Mouse (Mus musculus): ENCODE data around the gene Cers4. TPM values are rescaled to one million over a fixed set of nuclear protein-coding genes. Genes with fewer than 3 reads are reported as not detected.

Gene Cers4
- polyA plus RNA-seq, 1 experiment from 2014 or later, result 13.8 TPM

GRCm38 (mm10) chr8:4507527-4507926 lies 14.7 kb downstream of the Cers4 start:
- Histone ChIP-seq H3K4me3 (no peak overlapping the region), H3K4me1 (peaks cover 21% of the 10 kb centered on the region), H3K9me3 (no peaks in the 10 kb centered on the region), H3K36me3 (replicated peaks) (peaks cover 3% of the 10 kb centered on the region; the same call in 1 of the 2 replicates), H3K27me3 (ENCODE audit: poor library complexity, severe bottlenecking) (no peaks in the 10 kb centered on the region), H3K27ac (no peak overlapping the region)
- no peak for DNase-seq (ENCODE audit: extremely low spot score, low spot score)
- WGBS, result 90% methylated on average over 5 of the region's 5 CpGs

GRCm38 (mm10) chr8:4510824-4511223 lies 18.0 kb downstream of the Cers4 start:
- no peaks in the 10 kb centered on the region for H3K9me3 ChIP-seq

GRCm38 (mm10) chr8:4511429-4512115 lies 18.7 kb downstream of the Cers4 start:
- DNase-seq (ENCODE audit: extremely low spot score, low spot score), result no peak
- peak overlapping the region; percentile 1; the same call in 1 of the 2 replicates for H3K4me3 ChIP-seq
- H3K27me3 ChIP-seq (ENCODE audit: poor library complexity, severe bottlenecking), result no peaks in the 10 kb centered on the region
- H3K36me3 ChIP-seq (replicated peaks), result peaks cover under 1% of the 10 kb centered on the region; the same call in 1 of the 2 replicates
- 32% methylated on average over 2 of the region's 2 CpGs for WGBS
- H3K4me1 ChIP-seq, result peaks cover 27% of the 10 kb centered on the region
- no peaks in the 10 kb centered on the region for H3K9me3 ChIP-seq
- peak overlapping the region; percentile 79 for H3K27ac ChIP-seq

More at GRCm38 (mm10) chr8:4510824-4511223, 18.0 kb downstream of the Cers4 start:
- H3K4me3 ChIP-seq, result no peak overlapping the region
- 82% methylated on average over 4 of the region's 4 CpGs for WGBS
- DNase-seq (ENCODE audit: extremely low spot score, low spot score), result no peak
- no peaks in the 10 kb centered on the region; the same call in 1 of the 2 replicates for H3K36me3 ChIP-seq (replicated peaks)
- H3K27ac ChIP-seq, result peak overlapping the region; percentile 79
- H3K27me3 ChIP-seq (ENCODE audit: poor library complexity, severe bottlenecking), result no peaks in the 10 kb centered on the region
- H3K4me1 ChIP-seq, result peaks cover 27% of the 10 kb centered on the region

- WGBS, result 18% methylated on average over 8 of the region's 8 CpGs
- Histone ChIP-seq H3K4me3 (peak overlapping the region; percentile 1; the same call in 1 of the 2 replicates), H3K27me3 (ENCODE audit: poor library complexity, severe bottlenecking) (no peaks in the 10 kb centered on the region), H3K9me3 (no peaks in the 10 kb centered on the region), H3K4me1 (peaks cover 27% of the 10 kb centered on the region), H3K36me3 (replicated peaks) (peaks cover 5% of the 10 kb centered on the region), H3K27ac (peak overlapping the region; percentile 79)
- peak; percentile 56 for DNase-seq (ENCODE audit: extremely low spot score, low spot score)
Measured at GRCm38 (mm10) chr8:4512116-4512495, 19.3 kb downstream of the Cers4 start.

- no peaks in the 10 kb centered on the region for H3K9me3 ChIP-seq
- DNase-seq (ENCODE audit: extremely low spot score, low spot score), result no peak
- 85% methylated on average over 2 of the region's 2 CpGs for WGBS
- H3K27me3 ChIP-seq (ENCODE audit: poor library complexity, severe bottlenecking), result no peaks in the 10 kb centered on the region
- peaks cover 20% of the 10 kb centered on the region for H3K4me1 ChIP-seq
- H3K4me3 ChIP-seq, result no peak overlapping the region
- H3K27ac ChIP-seq, result no peak overlapping the region
- H3K36me3 ChIP-seq (replicated peaks), result peaks cover 46% of the 10 kb centered on the region
Measured at GRCm38 (mm10) chr8:4516162-4516561, 23.3 kb downstream of the Cers4 start.

- H3K27me3 ChIP-seq (ENCODE audit: poor library complexity, severe bottlenecking), result no peaks in the 10 kb centered on the region
- no peak overlapping the region for H3K27ac ChIP-seq
- DNase-seq (ENCODE audit: extremely low spot score, low spot score), result no peak
- WGBS, result 88% methylated on average over 4 of the region's 4 CpGs
- H3K9me3 ChIP-seq, result no peaks in the 10 kb centered on the region
- H3K36me3 ChIP-seq (replicated peaks), result peaks cover 76% of the 10 kb centered on the region
- no peak overlapping the region for H3K4me3 ChIP-seq
- H3K4me1 ChIP-seq, result no peaks in the 10 kb centered on the region
Measured at GRCm38 (mm10) chr8:4521472-4521871, 28.6 kb downstream of the Cers4 start.

- Histone ChIP-seq H3K4me3 (no peak overlapping the region), H3K36me3 (replicated peaks) (peaks cover 57% of the 10 kb centered on the region), H3K9me3 (no peaks in the 10 kb centered on the region), H3K27ac (no peak overlapping the region), H3K4me1 (no peaks in the 10 kb centered on the region), H3K27me3 (ENCODE audit: poor library complexity, severe bottlenecking) (no peaks in the 10 kb centered on the region)
- DNase-seq (ENCODE audit: extremely low spot score, low spot score), result no peak
- WGBS, result 96% methylated on average over 10 of the region's 10 CpGs
Measured at GRCm38 (mm10) chr8:4523525-4523924, 30.7 kb downstream of the Cers4 start.

Other genes starting within 250 kb of the Cers4 start
- 2.5 and 4.1 TPM in 2 replicates for gene Tgfbr3l, start 244.8 kb upstream of the Cers4 start, polyA plus RNA-seq (2016; fragmentation: Nextera tagmentation; extraction: Ambion mirVana)
- 64.0 and 64.7 TPM in 2 replicates for gene Snapc2, start 239.9 kb upstream of the Cers4 start, polyA plus RNA-seq (2016; fragmentation: Nextera tagmentation; extraction: Ambion mirVana)
- 111 and 120 TPM in 2 replicates for gene Ctxn1, start 233.8 kb upstream of the Cers4 start, polyA plus RNA-seq (2016; fragmentation: Nextera tagmentation; extraction: Ambion mirVana)
- 69.8 and 70.2 TPM in 2 replicates for gene Timm44, start 217.1 kb upstream of the Cers4 start, polyA plus RNA-seq (2016; fragmentation: Nextera tagmentation; extraction: Ambion mirVana)
- 23.6 and 26.4 TPM in 2 replicates for gene Ccl25, start 167.8 kb upstream of the Cers4 start, polyA plus RNA-seq (2016; fragmentation: Nextera tagmentation; extraction: Ambion mirVana)
- 354 and 371 TPM in 2 replicates for gene Elavl1, start 167.6 kb upstream of the Cers4 start, polyA plus RNA-seq (2016; fragmentation: Nextera tagmentation; extraction: Ambion mirVana)
- 14.2 and 17.1 TPM in 2 replicates for gene Zfp958, start 120.1 kb downstream of the Cers4 start, polyA plus RNA-seq (2016; fragmentation: Nextera tagmentation; extraction: Ambion mirVana)

Data from forebrain, embryonic 10.5 days (tissue).